Mouse (Mus musculus): ENCODE data around the gene Pakap.
A peak's percentile ranks its signal among the peaks of the same experiment; 100 is the strongest.

The Pakap gene

DNA sequence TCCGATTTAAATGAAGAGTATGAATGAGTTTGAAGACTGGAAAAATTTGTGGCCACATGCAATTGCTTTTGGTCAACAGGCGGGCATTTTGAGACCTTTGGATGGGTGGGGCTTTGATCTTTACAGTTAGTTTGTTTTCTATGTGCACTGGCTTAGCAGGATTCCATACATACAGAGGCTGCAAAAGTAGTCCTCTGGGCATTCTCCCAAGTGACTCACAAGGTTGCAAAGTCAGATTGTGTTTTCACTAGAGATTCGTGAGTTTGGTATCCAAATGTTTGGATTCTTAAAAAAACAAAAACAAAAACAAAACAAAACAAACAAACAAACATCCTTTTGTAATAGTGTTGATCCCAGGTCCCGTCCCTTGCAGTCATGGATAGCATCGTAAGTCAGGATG lies 7.7 kb downstream of the Pakap start:
- DNase-seq: no peak

DNA sequence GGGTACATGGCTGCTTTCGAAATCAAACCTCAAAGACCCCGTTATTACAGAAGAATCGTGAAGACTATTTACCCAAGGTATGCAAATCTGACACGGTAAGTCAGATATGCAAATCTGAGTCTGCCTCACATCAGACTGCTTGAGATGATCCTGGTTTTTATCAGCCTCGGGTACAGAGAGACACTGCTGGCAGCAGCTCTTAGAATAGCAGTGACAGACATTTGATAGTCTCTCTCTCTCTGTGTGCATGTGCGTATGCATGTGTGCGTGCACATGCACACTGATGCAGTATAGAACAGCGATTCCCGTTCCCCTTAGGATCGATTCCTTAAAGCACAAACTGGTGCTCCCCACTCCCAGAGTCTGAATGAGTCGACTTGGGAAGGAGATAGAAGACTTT lies 8.1 kb downstream of the Pakap start:
- DNase-seq: no peak

DNA sequence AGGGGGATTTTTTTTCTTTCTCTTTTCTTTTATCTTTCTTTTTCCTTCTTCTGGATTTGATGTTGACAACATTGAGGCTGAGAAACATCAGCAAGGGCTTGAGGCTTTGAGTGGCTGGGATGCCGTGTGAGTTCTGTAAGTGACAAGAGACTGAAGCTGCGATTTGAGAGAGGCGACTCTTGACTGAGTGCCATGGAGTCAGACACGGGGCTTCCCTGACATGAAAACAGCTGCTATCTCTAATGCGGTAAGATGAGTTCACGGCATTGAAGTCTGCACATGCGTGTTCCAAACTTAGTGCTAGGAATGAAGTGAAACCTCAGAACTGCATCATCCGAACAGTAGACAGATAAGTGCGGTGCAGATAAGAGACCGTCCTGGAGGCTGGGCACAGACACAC lies 11.7 kb downstream of the Pakap start:
- DNase-seq: no peak

DNA sequence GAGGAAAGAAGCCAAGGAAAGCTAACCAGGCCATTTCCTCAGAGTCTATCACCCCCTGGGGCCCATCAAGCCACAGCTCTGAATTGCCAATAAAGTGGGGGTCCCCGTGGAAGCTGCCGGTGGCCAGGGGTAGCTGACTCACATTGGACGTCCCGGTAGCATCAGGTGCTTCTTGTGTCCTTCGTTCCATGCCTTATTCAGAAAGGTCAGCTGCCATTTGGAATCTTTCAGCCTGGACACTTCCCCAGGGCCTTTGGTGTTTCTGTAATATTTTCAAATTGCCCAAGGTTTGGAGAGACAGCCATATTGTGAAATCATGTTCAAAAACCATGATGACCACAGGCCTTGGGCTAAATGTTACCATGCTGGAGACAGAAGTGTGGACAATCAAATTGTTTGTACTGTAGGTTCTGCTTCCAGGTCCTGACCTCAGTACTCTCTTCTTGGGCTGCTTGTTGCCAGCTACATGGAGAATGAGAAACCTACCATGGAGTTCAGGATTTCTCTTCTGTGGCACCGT lies 17.4 kb downstream of the Pakap start:
- no peak for DNase-seq

DNA sequence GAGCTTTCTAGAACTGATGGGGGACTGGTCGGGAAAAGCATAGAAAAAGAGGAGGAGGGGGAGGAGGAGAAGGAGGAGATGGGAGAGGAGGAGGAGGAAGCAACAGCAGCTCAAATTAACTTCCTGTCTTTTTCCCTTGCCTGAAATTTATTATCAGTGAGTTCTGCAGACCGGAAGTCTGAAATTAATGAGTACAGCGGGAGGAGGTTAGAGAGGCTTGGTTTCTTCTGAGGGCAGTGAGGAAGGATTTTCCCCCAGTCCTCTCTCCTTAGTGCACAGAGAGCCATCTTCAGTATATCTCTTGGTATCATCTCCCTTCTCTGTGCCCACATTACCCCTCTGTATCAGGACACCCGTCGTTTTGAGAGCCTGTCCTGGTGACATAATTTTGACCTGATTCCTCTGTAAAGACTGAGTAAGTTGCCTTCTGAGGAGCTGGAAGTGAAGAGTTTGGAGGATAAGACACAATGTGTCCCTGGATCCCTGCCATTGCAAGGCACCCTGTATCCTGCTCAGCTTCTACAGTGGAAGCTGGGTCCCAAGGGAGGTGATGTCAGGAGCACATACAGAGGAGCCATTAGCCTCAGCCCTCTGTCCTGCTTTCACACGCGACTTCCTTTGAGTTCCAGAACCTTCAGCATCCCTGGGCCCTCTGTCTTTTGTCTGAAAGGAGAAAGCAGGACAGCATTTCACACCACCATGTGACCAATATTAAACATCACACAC lies 19.1 kb downstream of the Pakap start:
- DNase-seq: no peak

DNA sequence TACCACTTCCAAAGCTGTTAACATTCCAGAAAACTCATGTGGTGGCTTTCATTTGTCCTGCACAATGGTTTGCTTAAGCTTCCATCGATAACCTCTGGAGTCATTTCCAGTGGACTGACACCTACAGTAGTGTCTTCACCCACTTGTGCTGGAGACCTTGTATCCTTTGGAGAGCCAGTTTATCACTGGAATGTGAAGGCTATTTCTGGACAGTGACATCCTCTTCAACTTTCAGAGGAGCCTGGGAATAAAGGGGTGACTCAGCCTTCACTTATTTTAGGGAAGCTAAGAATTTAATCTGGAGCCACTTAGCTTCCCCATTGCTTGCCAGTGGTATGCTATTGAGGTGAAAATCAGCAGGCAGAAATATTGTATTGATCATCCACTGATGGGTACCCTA lies 20.4 kb downstream of the Pakap start:
- DNase-seq: no peak

DNA sequence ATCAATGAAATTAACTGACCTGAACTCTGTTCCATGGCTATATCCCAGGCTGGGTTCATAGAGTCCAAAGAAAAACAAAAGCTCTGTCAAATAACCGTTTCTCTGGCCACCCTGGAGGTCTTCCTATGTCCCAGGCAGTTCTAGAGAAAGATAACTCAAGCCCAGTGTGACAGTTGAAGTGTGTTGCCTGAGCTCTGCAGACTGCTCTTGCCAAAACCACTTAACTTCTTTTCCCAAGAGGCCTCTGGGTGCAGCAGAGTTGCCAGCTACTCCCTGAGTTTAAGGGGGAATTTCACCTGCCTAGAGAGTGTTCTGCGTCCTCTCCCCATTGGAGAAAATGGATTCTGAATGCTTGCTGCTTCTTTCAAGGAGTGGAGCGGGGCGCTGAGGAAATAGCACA lies 24.8 kb downstream of the Pakap start:
- no peak for DNase-seq

DNA sequence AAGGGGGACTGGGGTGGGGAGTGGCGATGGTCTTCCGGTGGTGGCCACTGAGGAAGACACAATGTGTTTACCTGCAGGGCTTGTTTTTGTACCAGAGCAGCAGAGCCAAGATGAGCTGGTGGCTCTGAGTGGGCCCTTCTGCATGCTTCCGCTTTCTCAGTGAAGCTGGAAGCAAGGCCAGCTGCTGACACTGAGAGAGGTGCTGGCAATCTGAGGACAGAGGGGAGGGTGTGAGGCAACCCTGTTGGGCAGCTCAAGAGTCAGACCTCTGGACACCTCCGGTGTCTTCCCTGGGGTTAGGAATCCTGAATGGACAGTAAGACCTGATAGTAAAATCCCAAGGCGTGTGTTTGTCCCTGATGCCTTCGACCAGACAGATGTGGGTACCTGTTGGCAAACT lies 32.0 kb downstream of the Pakap start:
- DNase-seq: no peak

DNA sequence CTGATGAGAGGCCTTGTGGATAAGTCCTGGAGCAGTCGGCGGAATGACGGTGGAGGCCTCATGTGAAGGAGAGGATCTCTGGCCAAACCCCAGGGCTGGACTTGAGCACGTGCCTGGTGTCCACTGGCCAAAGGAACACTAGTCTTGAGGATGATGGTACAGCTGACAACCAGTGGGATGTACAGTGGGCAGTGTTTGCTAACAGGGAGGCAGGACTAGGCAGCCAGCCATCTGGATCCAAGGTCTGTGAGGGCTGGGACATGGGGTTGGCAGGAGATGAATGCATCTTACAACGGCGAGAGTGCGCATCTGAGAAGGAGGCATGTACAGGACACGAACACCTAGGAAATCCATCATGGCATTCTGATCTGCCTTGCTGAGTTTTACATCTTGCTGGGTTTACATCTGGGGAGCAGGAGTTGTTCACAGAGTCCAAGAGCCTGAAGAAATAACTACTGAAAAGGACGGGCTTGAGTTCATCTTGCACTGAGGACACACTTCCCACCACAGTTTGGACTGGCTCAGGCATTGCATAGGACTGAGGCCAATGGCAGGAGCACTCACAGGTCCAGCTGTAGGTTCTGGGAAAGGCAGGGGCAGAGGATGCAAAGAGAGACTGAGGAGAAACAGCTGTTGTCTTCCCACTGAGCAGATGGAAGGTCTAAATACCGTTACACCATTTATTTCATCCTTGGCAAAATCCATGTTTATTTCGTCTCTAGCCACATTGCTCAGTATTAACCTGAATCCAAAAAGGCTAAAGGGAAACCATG lies 32.9 kb downstream of the Pakap start:
- peak; percentile 47 for DNase-seq

DNA sequence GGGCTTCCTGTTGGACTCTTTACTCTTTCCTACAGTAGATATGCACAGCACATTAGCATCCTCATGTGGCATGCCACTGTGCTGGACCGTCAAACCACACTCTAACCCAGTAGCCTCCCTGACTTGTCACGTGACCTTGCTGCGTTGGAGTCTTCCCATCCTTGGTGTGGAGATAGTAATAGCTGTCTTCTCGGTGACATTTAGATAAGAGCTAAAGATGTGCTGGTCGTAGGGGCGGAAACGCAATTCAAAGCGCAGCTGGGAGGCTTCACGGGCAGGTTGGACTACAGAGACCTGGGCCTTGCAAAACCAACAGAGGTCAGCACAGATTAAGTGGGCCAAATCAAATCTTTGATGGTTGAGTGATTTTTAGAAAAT lies 33.5 kb downstream of the Pakap start:
- DNase-seq: peak; percentile 51

DNA sequence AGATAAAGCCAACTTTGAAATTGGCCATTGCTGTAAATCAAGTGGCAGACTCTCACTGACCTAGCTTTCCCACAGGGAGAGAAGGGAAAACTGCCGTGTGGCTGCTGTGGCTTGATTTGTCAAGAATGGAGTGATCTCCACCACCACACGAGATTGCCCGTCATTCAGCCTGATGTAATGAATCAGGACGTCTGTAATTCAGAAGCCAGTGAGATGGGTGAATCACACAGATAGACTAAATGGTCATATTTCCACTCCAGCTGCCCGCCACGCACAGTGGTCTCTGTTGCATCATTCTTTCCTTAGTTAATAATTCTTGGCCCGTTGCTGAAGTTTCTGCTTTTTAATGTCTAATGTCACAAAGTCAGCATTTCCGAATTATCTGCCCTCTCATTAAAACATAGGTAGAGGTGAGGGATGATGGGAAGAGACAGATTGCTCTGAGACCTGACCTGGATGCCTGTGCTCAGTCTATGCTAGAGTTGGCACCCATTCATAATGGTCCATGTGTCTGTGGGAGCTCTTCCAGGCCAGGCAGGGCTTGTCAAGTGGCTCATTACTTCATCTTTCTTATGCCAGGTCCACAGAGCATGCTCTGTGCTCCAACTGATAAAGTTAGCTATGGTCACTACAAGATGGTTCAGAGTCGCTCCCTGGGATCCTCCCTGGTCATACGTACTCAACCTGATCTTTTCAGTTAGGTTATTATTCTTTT lies 34.1 kb downstream of the Pakap start:
- DNase-seq: no peak

DNA sequence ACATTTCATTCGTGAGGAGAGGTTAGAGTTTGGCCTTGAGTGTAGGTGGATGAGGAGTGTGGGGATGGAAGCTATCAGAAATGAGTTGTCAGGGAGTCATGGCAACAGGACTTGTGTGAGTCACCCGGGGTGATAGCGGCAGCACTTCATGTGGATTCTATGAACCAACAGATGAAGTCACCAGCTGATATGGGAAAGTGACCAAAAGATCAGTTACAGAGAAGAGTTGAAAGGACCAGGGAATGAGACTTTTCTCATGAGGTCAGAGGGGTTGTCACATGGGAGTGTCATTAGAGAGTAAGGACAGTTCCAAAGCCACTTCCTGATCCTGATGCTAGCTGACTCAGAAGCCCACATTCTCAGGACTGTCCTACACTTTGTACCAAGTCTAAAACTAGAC lies 38.3 kb downstream of the Pakap start:
- no peak for DNase-seq

DNA sequence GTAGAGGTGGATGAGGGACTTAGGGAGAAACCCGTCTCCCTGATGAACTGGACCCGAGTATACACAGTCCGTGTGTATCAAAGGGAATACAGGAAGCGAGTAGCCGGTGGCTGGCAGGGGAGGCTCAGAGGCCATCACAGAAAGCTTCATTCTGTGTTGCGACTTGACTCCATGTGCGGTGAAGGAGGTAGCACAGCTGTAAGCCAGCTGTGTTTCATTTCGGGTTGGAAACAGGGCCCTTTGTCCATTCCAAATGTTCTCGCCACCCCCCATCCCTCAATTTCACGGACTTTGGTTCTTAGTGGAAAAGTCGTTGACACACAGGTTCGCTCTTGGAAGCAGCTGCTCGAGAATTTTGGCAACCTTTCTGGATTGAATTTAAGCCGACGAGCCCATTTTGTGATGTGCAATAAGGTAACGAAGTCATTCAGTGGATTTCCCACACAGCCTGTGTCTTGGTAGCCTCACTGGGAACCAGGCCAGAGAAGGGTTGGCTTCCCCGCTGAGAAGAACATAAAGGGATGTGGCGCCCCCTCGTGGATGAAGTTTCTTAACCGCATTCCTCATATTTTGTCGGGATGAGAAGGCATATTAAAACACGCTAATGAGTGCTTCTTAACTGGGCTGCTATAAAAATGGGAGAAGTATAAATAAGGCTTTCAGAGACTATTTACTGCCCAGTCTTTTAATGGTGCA lies 39.4 kb downstream of the Pakap start:
- peak; percentile 95 for DNase-seq

DNA sequence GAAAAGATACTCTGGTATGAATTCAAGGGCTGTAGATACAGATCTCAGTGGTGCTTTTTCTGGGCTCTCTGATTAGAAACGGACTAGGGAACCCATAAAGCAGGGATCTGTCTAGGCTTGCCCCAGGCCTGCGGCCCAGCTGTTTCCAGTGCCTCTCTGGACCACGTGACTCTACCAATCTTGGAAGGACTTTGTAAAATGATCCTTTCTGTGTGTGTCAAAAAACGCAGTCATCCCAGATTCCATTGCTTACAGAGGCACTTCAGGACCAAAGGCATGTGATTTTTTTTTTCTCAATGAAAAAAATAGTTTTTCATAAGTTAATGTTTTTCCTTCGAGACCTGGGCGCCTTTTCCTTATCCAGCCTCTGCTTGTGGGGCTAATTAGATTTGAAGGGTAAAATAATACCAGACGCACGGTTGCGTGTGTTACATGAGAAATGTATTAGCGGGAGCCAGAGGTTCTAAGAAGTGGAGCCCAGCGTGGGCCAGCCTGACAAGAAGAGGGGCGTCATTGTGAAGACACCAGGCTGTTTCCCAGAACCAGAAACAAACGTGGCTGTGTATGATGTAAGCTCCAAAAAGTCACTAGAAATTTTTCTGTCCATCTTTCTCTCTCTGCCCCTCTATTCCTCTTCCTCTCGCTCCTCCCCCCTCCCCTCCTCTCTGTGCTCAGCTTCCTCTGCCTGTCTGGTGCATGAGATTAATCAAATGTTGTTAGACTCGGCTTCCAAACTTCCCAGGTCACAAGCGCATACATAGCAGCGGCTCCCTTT lies 43.5 kb downstream of the Pakap start:
- DNase-seq: no peak

DNA sequence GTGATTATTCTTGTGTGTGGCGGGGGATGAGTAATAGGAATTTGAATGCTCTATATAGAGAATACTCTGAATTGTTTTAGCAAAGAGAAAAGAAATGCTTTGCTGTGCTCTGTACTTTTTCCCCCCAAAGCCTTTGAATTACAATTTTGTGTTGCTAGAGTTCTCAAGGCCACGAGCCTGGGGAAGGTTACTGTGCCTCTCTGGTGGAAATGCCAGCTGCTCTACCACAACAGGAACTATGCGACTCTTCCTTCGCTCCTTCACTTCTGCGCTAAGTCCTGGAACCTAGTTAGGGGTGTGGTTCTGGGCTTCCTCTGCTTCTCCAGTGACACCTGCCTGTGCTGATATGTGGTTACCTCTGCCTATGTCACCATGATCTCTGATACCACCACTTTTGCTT lies 44.7 kb downstream of the Pakap start:
- DNase-seq: no peak

DNA sequence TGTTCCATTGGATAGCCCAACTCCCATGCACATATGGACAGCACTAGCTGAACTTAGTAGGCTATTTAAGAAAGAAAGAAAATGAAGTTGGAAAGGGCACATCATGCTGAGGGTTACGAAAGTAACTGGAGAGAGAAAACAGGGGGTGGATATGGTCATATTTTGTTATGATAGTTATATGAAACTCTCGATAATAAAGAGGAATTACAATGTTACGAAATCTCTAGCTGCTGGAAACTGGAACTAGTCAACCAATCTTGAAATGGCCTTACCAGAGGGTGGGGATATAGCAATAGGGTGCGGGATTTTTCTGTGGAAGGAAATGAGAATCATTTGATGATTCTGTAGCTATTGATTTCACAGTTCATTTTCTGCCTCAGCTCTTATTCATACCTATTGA lies 46.7 kb downstream of the Pakap start:
- DNase-seq: no peak

DNA sequence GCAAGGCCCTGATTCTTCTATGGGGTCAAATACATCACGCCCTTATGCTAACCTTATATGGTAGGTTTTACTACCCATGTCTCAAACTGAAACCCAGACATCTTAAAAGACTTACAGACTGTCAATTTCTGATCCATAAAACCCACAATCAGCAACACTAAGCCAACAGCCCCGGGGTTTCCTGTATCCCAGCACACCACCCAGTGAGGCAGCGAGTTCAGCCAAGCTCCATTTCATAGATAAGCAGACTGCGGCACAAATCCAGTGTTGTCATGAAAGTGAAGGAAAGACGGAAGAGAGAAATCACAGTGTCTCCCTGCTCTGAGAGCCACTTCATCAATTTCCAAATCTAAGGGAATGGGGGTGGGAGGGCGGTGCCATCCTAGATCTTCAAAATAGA lies 50.8 kb downstream of the Pakap start:
- no peak for DNase-seq

DNA sequence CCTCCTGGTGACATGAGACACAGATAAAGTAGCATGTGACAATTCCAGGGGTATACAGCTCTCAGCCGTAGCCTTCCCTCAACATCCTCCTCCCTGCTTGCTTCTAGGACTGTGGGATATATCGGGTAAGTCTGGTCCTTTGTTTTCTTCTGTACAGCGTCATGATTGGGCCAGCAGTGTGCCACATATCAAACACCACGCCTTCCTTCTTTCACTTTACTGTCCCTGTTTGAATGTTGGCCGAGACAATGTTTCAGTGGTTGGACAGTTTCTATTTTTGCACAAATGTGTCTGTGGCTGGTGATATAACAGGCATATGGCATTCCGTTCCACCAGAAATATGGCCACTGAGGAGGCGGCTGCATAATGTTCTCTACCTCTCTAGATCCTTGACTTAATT lies 54.8 kb downstream of the Pakap start:
- DNase-seq: no peak

DNA sequence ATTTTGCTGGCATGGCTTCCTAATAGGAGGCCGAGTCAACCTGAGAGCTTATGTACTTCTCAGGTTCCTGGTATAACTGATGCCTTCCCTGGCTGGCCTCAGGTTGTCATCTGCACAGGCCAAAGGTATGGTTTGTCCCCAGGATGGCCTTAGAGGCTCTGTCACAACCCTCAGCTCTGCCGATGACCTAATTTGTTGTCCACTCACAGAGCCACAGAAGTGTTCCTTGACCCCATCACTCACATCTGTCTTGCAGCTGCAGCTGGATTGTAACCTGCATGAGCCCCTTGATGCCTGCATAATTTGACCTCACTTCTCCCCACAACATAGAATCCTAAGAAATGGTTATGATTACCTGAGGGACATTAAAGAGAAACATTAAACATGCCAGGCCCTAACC lies 56.8 kb downstream of the Pakap start:
- no peak for DNase-seq

DNA sequence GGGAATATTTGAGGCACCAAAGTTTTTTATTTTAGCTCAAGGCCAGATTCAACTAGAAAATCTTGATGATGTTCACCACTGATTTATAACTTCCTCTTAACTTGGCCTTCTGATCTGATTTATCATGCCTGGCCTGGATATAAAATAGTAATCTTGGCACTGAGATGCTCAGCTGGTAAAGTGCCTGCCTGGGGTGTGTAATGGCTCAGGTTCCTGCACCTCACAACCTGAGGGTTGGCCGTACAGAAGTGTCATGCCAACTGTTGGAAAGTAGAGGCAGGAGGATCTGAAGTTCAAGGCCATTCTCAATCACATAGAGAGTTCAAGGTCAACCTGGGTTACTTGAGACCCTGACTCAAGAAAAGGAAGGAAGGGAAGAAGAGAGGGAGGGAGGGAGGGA lies 57.3 kb downstream of the Pakap start:
- no peak for DNase-seq

DNA sequence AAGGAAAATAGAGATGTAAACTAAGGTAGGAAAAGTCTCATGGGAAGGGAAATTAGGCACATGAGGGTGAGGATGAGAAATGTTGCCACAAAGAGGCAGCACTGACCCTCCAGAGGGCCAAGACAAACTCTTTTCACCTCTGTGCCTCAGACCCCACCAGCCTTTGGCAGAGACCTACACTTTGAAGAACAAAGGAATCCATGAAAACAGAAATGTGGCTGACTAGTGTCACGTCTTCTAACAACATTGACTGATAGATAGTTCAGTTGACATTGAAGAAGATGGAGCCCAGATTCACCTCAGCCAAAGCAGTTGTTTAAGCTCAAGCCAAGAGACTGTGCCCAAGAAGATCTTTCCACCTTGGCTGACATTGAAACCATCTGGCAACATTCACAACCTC lies 57.8 kb downstream of the Pakap start:
- no peak for DNase-seq

DNA sequence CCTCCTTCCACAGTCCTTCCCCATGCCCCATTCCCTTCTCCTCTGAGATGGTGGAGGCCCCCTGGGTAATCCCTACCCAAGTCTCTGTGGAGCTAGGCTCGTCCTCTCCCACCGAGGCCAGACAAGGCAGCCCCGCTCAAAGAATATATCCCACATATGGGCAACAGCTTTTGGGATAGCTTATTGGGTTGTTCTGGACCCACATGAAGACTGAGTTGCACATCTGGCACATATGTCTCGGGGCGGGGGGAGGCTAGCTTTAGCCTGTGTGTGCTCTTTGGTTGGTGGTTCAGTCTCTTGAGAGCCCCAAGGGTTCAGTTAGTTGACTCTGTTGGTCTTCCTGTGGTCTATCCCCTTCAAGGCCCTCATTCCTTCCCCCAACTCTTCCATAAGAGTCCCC lies 58.9 kb downstream of the Pakap start:
- no peak for DNase-seq

DNA sequence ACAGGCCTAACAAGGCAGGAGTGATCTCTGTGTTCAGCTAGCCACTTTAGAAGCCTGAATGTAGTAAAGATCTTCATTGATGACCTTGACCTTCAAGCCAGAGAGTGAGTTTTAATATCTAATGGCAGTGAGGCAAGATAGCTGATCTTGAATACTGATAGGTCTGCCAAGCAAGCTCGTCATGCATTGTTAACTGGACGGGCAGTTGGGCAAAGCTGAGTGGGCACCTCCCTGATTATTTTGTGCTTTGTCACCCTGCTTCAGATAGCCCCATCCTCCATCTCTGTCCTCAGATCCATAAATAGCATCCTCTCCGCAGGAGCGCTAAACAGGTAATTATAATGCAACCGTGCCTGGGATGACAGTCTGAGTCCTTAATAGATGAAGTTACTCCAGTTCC lies 64.4 kb downstream of the Pakap start:
- DNase-seq: no peak
